Mouse (Mus musculus) kidney, adult 2 months (tissue): ENCODE data around the gene Ooep.

Source experiments
- CTCF ChIP-seq: fragments of 200-500 bp; conservative IDR thresholded peaks from 2 replicates; pipeline ENCODE4 v1.5.1; 2011; ENCODE audit warnings: low read depth, mild to moderate bottlenecking, control low read depth, low read length, moderate library complexity, mixed read lengths; ENCODE audit not compliant: insufficient read depth, insufficient read length
- POLR2A ChIP-seq: fragments of 200-500 bp; IDR thresholded peaks from one replicate; pipeline ENCODE4 v1.6.1; 2011; ENCODE audit warnings: low read depth, low read length, control low read depth

GRCm38 (mm10) chr9:78371441-78371840, 7.1 kb downstream of the Ooep start:
- TF ChIP-seq CTCF: no peak
- TF ChIP-seq POLR2A: no peak
